Mouse (Mus musculus) Patski (cell line): ENCODE results near the gene Fggy. TPM values are rescaled to one million over a fixed set of nuclear protein-coding genes. Genes with fewer than 3 reads are reported as not detected.

Source experiments
- ATAC-seq: fragments of 100-300 bp; one replicate; pipeline ENCODE4 v1.8.0; 2021
- CTCF ChIA-PET: fragments of 350-600 bp; sonication (Branson Sonifier 250); formaldehyde crosslinking; loops from one replicate; lab custom pipeline; 2022; ENCODE audit warnings: inconsistent platforms; lab: Charles Lee
- POLR2A ChIA-PET: fragments of 350-600 bp; sonication (Branson Sonifier 250); formaldehyde crosslinking; loops from one replicate; lab custom pipeline; 2022; ENCODE audit warnings: antibody characterized with exemption, inconsistent platforms; lab: Charles Lee
- DNase-seq: peaks from one replicate; pipeline ENCODE4 v3.0.0-alpha.2; 2011; ENCODE audit warnings: low read depth, low spot score
- H3K27me3 ChIP-seq: fragments of 371-371 bp; one replicate; pipeline ENCODE4 v1.5.1; 2021
- CTCF ChIP-seq: fragments of 100-300 bp; IDR thresholded peaks from one replicate; pipeline ENCODE4 v1.5.1; 2021
- in situ Hi-C: fragments of 300-500 bp; cut with MboI; formaldehyde crosslinking; loops from 3 replicates; pipeline ENCODE4 v1.11.1; 2018; ENCODE audit warnings: low pct_unique_long_range_greater_than_20kb, mixed read lengths
- polyA plus RNA-seq: library from polyadenylated mRNA; unstranded; gene quantifications from one replicate; pipeline ENCODE4 v1.2.3, GENCODE M21; 2021

Fggy gene
- polyA plus RNA-seq: 52.8 TPM

- CTCF ChIA-PET: interaction anchor here (1.0 to 1.3 kb wide), 3 partner anchors 94 to 504 kb away, joined by 3 to 4 read pairs (median 3); no protein-coding TSS in a partner anchor
- DNase-seq (peak; percentile 93), ATAC-seq (peak; percentile 99)
- POLR2A ChIA-PET: interaction anchor here (0.9 to 1.0 kb wide), 2 partner anchors 10 to 294 kb away, joined by 3 read pairs; no protein-coding TSS in a partner anchor
- no peaks in the 10 kb centered on the region for H3K27me3 ChIP-seq
- no peak for TF ChIP-seq CTCF
- in situ Hi-C loops: loop anchor here (5.0 kb wide), 1 partner anchor 505 kb away; the partner anchor contains the start of gene Jun
Observed at GRCm38 (mm10) chr4:95557333-95557956, at the start of gene Fggy. Fggy (plus strand) TSS chr4:95557507.

DNA sequence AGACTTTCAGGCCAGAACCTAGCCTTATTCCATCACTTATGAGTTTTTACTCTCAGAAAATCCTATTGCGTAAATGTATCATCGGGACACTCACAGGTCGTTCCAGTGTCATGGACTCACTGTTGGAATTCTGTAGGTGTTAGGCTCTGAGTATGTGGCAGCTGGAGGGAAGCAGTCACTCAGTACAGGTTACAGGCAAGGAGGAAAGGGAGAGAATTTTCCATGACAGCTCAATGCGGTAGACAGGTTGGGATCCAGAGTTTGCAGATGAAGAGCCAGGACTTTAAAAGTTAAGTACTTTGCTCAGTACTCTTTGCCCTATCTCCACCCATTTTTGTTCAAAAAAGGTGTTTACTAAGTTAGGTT lies 49.4 kb upstream of the Fggy start:
- POLR2A ChIA-PET: interaction anchor here (1.0 kb wide), 1 partner anchor 9 kb away, joined by 3 read pairs; no protein-coding TSS in a partner anchor
- no peak for ATAC-seq
- H3K27me3 ChIP-seq: no peaks in the 10 kb centered on the region
- DNase-seq: no peak
- no peak for TF ChIP-seq CTCF
- CTCF ChIA-PET: interaction anchor here (1.0 kb wide), 1 partner anchor 14 kb away, joined by 4 read pairs; no protein-coding TSS in a partner anchor
- in situ Hi-C loops: no loop called here

GRCm38 (mm10) chr4:95518382-95518781 lies 38.9 kb upstream of the Fggy start:
- ChIA-PET POLR2A (no interaction called here), CTCF (no interaction called here)
- TF ChIP-seq CTCF: no peak
- DNase-seq (no peak), ATAC-seq (no peak)
- in situ Hi-C loops: no loop called here
- H3K27me3 ChIP-seq: no peaks in the 10 kb centered on the region

DNA sequence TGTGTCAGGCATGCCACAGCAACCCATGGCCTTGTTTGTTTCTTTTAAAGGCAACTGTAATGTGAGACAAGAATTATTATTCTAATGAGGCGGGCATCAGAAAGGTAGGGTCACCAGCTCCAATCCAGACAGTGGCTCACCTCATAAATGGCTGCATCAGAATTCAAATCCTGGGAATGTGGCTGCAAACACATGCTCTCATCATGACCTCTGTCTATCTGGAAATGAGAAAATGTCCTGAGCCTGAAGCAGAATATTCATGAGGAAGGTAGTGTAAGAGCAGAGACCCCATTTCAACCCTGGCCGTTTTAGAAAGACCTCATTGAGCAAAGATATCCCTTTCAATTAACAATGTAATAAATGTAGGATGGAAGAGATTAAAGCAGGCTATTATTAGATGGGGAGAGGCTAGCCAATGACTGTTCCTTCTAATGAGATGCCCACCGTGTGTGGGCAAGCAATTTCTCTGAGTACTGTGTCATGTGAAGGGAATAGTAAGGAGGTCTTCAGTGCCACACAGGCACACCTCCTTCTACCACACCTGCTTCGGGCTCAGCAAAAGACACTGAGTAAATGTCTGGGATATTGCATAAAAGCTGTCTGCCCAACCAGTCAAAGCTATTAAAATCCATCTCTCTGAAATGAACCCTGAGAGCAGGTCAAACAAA lies 37.2 kb upstream of the Fggy start:
- DNase-seq: no peak
- ATAC-seq: no peak
- POLR2A ChIA-PET: interaction anchor here (0.6 kb wide), 1 partner anchor 277 kb away, joined by 4 read pairs; no protein-coding TSS in a partner anchor

GRCm38 (mm10) chr4:95520643-95521032 lies 36.7 kb upstream of the Fggy start:
- ChIA-PET CTCF (interaction anchor here (1.3 kb wide), 1 partner anchor 12 kb away, joined by 4 read pairs; no protein-coding TSS in a partner anchor), POLR2A (interaction anchor here (0.6 kb wide), 1 partner anchor 278 kb away, joined by 4 read pairs; no protein-coding TSS in a partner anchor)

More for the DNA sequence above, 37.2 kb upstream of the Fggy start:
- CTCF ChIA-PET: interaction anchor here (1.3 kb wide), 1 partner anchor 11 kb away, joined by 4 read pairs; no protein-coding TSS in a partner anchor
- H3K27me3 ChIP-seq: no peaks in the 10 kb centered on the region
- no peak for TF ChIP-seq CTCF
- in situ Hi-C loops: no loop called here

GRCm38 (mm10) chr4:95526588-95526987 lies 30.7 kb upstream of the Fggy start:
- no peaks in the 10 kb centered on the region for H3K27me3 ChIP-seq
- ChIA-PET POLR2A (no interaction called here), CTCF (interaction anchor here (1.1 kb wide), 1 partner anchor 14 kb away, joined by 4 read pairs; no protein-coding TSS in a partner anchor)
- in situ Hi-C loops: no loop called here
- no peak for TF ChIP-seq CTCF
- ATAC-seq (no peak), DNase-seq (no peak)

More at GRCm38 (mm10) chr4:95520643-95521032, 36.7 kb upstream of the Fggy start:
- H3K27me3 ChIP-seq: no peaks in the 10 kb centered on the region
- no peak for TF ChIP-seq CTCF
- in situ Hi-C loops: no loop called here
- DNase-seq (no peak), ATAC-seq (no peak)

- no peak for TF ChIP-seq CTCF
- POLR2A ChIA-PET: no interaction called here
Observed at GRCm38 (mm10) chr4:95530757-95531156, 26.6 kb upstream of the Fggy start.

DNA sequence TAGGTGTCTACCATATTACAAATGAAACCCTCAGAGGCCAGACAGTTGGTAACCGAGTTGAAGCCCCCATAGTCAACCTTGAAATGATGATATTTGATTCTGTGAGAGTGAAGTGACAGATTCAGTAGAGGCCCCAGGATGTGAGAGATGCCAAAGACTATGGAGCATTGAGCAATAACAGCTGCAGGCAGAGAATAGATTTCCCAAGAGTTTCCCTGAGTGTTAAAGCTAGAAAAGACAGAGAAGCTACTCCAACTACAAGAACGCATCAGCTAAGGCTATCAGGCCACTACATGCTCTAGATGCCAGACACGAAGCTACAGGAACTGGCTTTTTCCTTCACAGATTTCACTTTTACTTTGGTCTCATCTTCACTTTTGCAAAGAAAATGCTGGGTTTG lies 23.4 kb upstream of the Fggy start:
- no peaks in the 10 kb centered on the region for H3K27me3 ChIP-seq
- ATAC-seq (no peak), DNase-seq (no peak)
- POLR2A ChIA-PET: no interaction called here
- in situ Hi-C loops: no loop called here
- no peak for TF ChIP-seq CTCF
- CTCF ChIA-PET: no interaction called here

More at GRCm38 (mm10) chr4:95530757-95531156, 26.6 kb upstream of the Fggy start:
- no peak for ATAC-seq
- CTCF ChIA-PET: no interaction called here
- DNase-seq: no peak
- in situ Hi-C loops: no loop called here
- H3K27me3 ChIP-seq: no peaks in the 10 kb centered on the region

- ChIA-PET CTCF (interaction anchor here (0.8 to 1.7 kb wide), 4 partner anchors 8 to 17 kb away, joined by 3 to 5 read pairs (median 4); no protein-coding TSS in a partner anchor), POLR2A (no interaction called here)
- DNase-seq (no peak), ATAC-seq (no peak)
- H3K27me3 ChIP-seq: no peaks in the 10 kb centered on the region
- in situ Hi-C loops: no loop called here
- TF ChIP-seq CTCF: no peak
Observed at GRCm38 (mm10) chr4:95541382-95542038, 15.8 kb upstream of the Fggy start.
